Mouse (Mus musculus) kidney, embryonic 16.5 days (tissue): ENCODE measurements around the gene Fam102a. TPM values are rescaled to one million over a fixed set of nuclear protein-coding genes. Genes with fewer than 3 reads are reported as not detected.

Experiments used
- ATAC-seq: fragments of 200-750 bp; cut with Nextera tagmentation; 2 replicates; pipeline ENCODE4 v1.8.0; 2017; ENCODE audit warnings: moderate TSS enrichment; ENCODE audit not compliant: low FRiP score, low TSS enrichment
- H3K27ac ChIP-seq: fragments of 300-500 bp; sonication (generic); 2 replicates; pipeline ENCODE4 v1.5.1; 2014; ENCODE audit warnings: low read length
- H3K27me3 ChIP-seq: fragments of 300-500 bp; sonication (generic); 2 replicates; pipeline ENCODE4 v1.6.1; 2014; ENCODE audit warnings: low read length, control low read depth, mixed read lengths; ENCODE audit not compliant: insufficient read depth
- H3K36me3 ChIP-seq: fragments of 300-500 bp; sonication (generic); 2 replicates; pipeline ENCODE4 v1.6.1; 2014; ENCODE audit warnings: low read length, control low read depth, mixed read lengths; ENCODE audit not compliant: insufficient read depth
- H3K4me1 ChIP-seq: fragments of 300-500 bp; sonication (generic); 2 replicates; pipeline ENCODE4 v1.6.1; 2014; ENCODE audit warnings: low read length, control low read depth, mixed read lengths; ENCODE audit not compliant: insufficient read depth
- H3K4me2 ChIP-seq: fragments of 300-500 bp; sonication (generic); replicated peaks from 2 replicates; pipeline ENCODE4 v1.6.1; 2014; ENCODE audit warnings: low read depth, low read length
- H3K4me3 ChIP-seq: fragments of 300-500 bp; sonication (generic); 2 replicates; pipeline ENCODE4 v1.5.1; 2014; ENCODE audit warnings: mild to moderate bottlenecking, low read length
- H3K9ac ChIP-seq: fragments of 300-500 bp; sonication (generic); replicated peaks from 2 replicates; pipeline ENCODE4 v1.6.1; 2014; ENCODE audit warnings: low read length
- H3K9me3 ChIP-seq: fragments of 300-500 bp; sonication (generic); 2 replicates; pipeline ENCODE4 v1.6.1; 2016; ENCODE audit warnings: low read length, control low read depth
- WGBS: fragments of 180-500 bp; shearing (Covaris S2); extraction: QIAGEN DNeasy Blood & Tissue Kit; methylation state at CpG from one replicate; pipeline ENCODE4 v1.1.7; 2014; 5-methylcytosine and 5-hydroxymethylcytosine counted together
- polyA plus RNA-seq: library from polyadenylated mRNA; unstranded; fragments of >200 nt; fragmentation: Nextera tagmentation; extraction: Ambion mirVana; gene quantifications from 2 replicates; pipeline ENCODE4 v1.2.1, GENCODE M21; 2015

The Fam102a gene
- polyA plus RNA-seq, 1 experiment from 2014 or later: 13.3 TPM

- Histone ChIP-seq H3K4me3 (no peak overlapping the region), H3K9me3 (no peaks in the 10 kb centered on the region), H3K4me2 (no peak overlapping the region), H3K4me1 (peaks cover 4% of the 10 kb centered on the region; the same call in 1 of the 2 replicates), H3K36me3 (no peaks in the 10 kb centered on the region), H3K9ac (no peak overlapping the region), H3K27ac (no peak overlapping the region), H3K27me3 (no peaks in the 10 kb centered on the region)
- ATAC-seq: no peak
- 81% methylated on average over 1 of the region's 1 CpGs for WGBS
Observed at GRCm38 (mm10) chr2:32528326-32528725, 6.8 kb upstream of the Fam102a start.

- H3K9ac ChIP-seq: no peak overlapping the region
- no peaks in the 10 kb centered on the region for H3K36me3 ChIP-seq
- peaks cover 15% of the 10 kb centered on the region for H3K4me1 ChIP-seq
- H3K4me2 ChIP-seq: no peak overlapping the region
- H3K4me3 ChIP-seq: no peak overlapping the region
- ATAC-seq: no peak
- WGBS: 75% methylated on average over 2 of the region's 2 CpGs
- no peak overlapping the region for H3K27ac ChIP-seq
- no peaks in the 10 kb centered on the region for H3K9me3 ChIP-seq
- no peaks in the 10 kb centered on the region for H3K27me3 ChIP-seq
Observed at GRCm38 (mm10) chr2:32530479-32530878, 4.7 kb upstream of the Fam102a start.

- no peak overlapping the region for H3K27ac ChIP-seq
- ATAC-seq: no peak
- 0 out of 2 replicates have a peak overlapping the region, but pooled peaks have one; percentile 78 for H3K9ac ChIP-seq
- H3K4me1 ChIP-seq: peaks cover 37% of the 10 kb centered on the region
- H3K9me3 ChIP-seq: no peaks in the 10 kb centered on the region
- no peak overlapping the region for H3K4me3 ChIP-seq
- no peaks in the 10 kb centered on the region for H3K36me3 ChIP-seq
- no peaks in the 10 kb centered on the region for H3K27me3 ChIP-seq
- H3K4me2 ChIP-seq: no peak overlapping the region
- WGBS: 74% methylated on average over 2 of the region's 2 CpGs
Observed at GRCm38 (mm10) chr2:32533163-32533562, 2.0 kb upstream of the Fam102a start.

GRCm38 (mm10) chr2:32534061-32534732 is 935 bp upstream of the Fam102a start:
- Histone ChIP-seq H3K4me3 (peak overlapping the region; percentile 84), H3K4me2 (peak overlapping the region; percentile 78), H3K27me3 (no peaks in the 10 kb centered on the region), H3K27ac (peak overlapping the region; percentile 98), H3K4me1 (peaks cover 47% of the 10 kb centered on the region), H3K9ac (peak overlapping the region; percentile 78), H3K9me3 (no peaks in the 10 kb centered on the region), H3K36me3 (no peaks in the 10 kb centered on the region)
- 10% methylated on average over 13 of the region's 13 CpGs for WGBS
- ATAC-seq: no peak; the same call in 1 of the 2 replicates

- ATAC-seq: no peak; the same call in none of the 2 replicates
Observed at GRCm38 (mm10) chr2:32535501-32535991, 414 bp downstream of the Fam102a start.

GRCm38 (mm10) chr2:32536086-32536633 is 1.0 kb downstream of the Fam102a start:
- no peaks in the 10 kb centered on the region for H3K27me3 ChIP-seq
- H3K27ac ChIP-seq: peak overlapping the region; percentile 98
- H3K4me1 ChIP-seq: peaks cover 61% of the 10 kb centered on the region
- no peaks in the 10 kb centered on the region for H3K9me3 ChIP-seq
- no peak for ATAC-seq
- peak overlapping the region; percentile 89 for H3K9ac ChIP-seq
- under 1% methylated on average over 14 of the region's 14 CpGs for WGBS
- peak overlapping the region; percentile 78 for H3K4me2 ChIP-seq
- H3K4me3 ChIP-seq: peak overlapping the region; percentile 84
- H3K36me3 ChIP-seq: no peaks in the 10 kb centered on the region

More at GRCm38 (mm10) chr2:32535501-32535991, 414 bp downstream of the Fam102a start:
- no peaks in the 10 kb centered on the region for H3K27me3 ChIP-seq
- peak overlapping the region; percentile 98 for H3K27ac ChIP-seq
- no peaks in the 10 kb centered on the region for H3K36me3 ChIP-seq
- peak overlapping the region; percentile 89 for H3K9ac ChIP-seq
- under 1% methylated on average over 55 of the region's 56 CpGs for WGBS
- peak overlapping the region; percentile 78 for H3K4me2 ChIP-seq
- H3K4me1 ChIP-seq: peaks cover 60% of the 10 kb centered on the region
- no peaks in the 10 kb centered on the region for H3K9me3 ChIP-seq
- H3K4me3 ChIP-seq: peak overlapping the region; percentile 84

- H3K36me3 ChIP-seq: no peaks in the 10 kb centered on the region
- H3K9me3 ChIP-seq: no peaks in the 10 kb centered on the region
- peak overlapping the region; percentile 89 for H3K9ac ChIP-seq
- 8% methylated on average over 11 of the region's 11 CpGs for WGBS
- H3K27me3 ChIP-seq: no peaks in the 10 kb centered on the region
- peaks cover 66% of the 10 kb centered on the region for H3K4me1 ChIP-seq
- ATAC-seq: no peak
- peak overlapping the region; percentile 84 for H3K4me3 ChIP-seq
- peak overlapping the region; percentile 78 for H3K4me2 ChIP-seq
- peak overlapping the region; percentile 98 for H3K27ac ChIP-seq
Observed at GRCm38 (mm10) chr2:32536634-32537359, 1.7 kb downstream of the Fam102a start.

- WGBS: 8% methylated on average over 9 of the region's 9 CpGs
- H3K9ac ChIP-seq: peak overlapping the region; percentile 89
- ATAC-seq: no peak
- H3K4me1 ChIP-seq: peaks cover 66% of the 10 kb centered on the region
- H3K4me3 ChIP-seq: peak overlapping the region; percentile 84
- no peaks in the 10 kb centered on the region for H3K9me3 ChIP-seq
- peak overlapping the region; percentile 98 for H3K27ac ChIP-seq
- H3K4me2 ChIP-seq: peak overlapping the region; percentile 78
- no peaks in the 10 kb centered on the region for H3K36me3 ChIP-seq
- H3K27me3 ChIP-seq: no peaks in the 10 kb centered on the region
Observed at GRCm38 (mm10) chr2:32537360-32537905, 2.3 kb downstream of the Fam102a start.

- ATAC-seq: no peak
- H3K36me3 ChIP-seq: no peaks in the 10 kb centered on the region
- no peak overlapping the region for H3K27ac ChIP-seq
- peak overlapping the region; percentile 78 for H3K4me2 ChIP-seq
- H3K27me3 ChIP-seq: no peaks in the 10 kb centered on the region
- peaks cover 66% of the 10 kb centered on the region for H3K4me1 ChIP-seq
- 71% methylated on average over 5 of the region's 5 CpGs for WGBS
- no peaks in the 10 kb centered on the region for H3K9me3 ChIP-seq
- H3K9ac ChIP-seq: peak overlapping the region; percentile 89; the same call in 1 of the 2 replicates
- peak overlapping the region; percentile 84 for H3K4me3 ChIP-seq
Observed at GRCm38 (mm10) chr2:32537941-32538340, 2.8 kb downstream of the Fam102a start.
